Mouse (Mus musculus) lung, adult 2 months (tissue): ENCODE results near the gene Ruvbl1.

Source experiments
- CTCF ChIP-seq: fragments of 200-500 bp; IDR thresholded peaks from 2 replicates; pipeline ENCODE4 v1.5.1; 2011; ENCODE audit warnings: mild to moderate bottlenecking, low read length, control low read depth; ENCODE audit not compliant: insufficient read depth
- POLR2A ChIP-seq: fragments of 200-500 bp; IDR thresholded peaks from 2 replicates; pipeline ENCODE4 v1.6.1; 2011; ENCODE audit warnings: low read depth, mild to moderate bottlenecking, control low read depth, low read length, borderline replicate concordance; ENCODE audit errors: extremely low read depth

- TF ChIP-seq CTCF (no peak), POLR2A (no peak)
Measured at GRCm38 (mm10) chr6:88530306-88530705, 65.1 kb downstream of the Ruvbl1 start.
